Mouse (Mus musculus) heart, embryonic 11.5 days (tissue): ENCODE measurements around the gene Trex1. TPM values are rescaled to one million over a fixed set of nuclear protein-coding genes. Genes with fewer than 3 reads are reported as not detected.

Experiments used
- ATAC-seq: fragments of 200-750 bp; cut with Nextera tagmentation; replicated peaks from 2 replicates; pipeline ENCODE4 v1.8.0; 2017; ENCODE audit warnings: moderate library complexity; ENCODE audit not compliant: insufficient number of reproducible peaks, low FRiP score, low TSS enrichment
- H3K27ac ChIP-seq: fragments of 300-500 bp; sonication (generic); 2 replicates; pipeline ENCODE4 v1.5.1; 2014; ENCODE audit warnings: mild to moderate bottlenecking, low read depth, low read length
- H3K27me3 ChIP-seq: fragments of 300-500 bp; sonication (generic); 2 replicates; pipeline ENCODE4 v1.6.1; 2014; ENCODE audit warnings: mild to moderate bottlenecking, low read length, mixed read lengths; ENCODE audit not compliant: control insufficient read depth, insufficient read depth
- H3K36me3 ChIP-seq: fragments of 300-500 bp; sonication (generic); 2 replicates; pipeline ENCODE4 v1.6.1; 2014; ENCODE audit warnings: mild to moderate bottlenecking, low read length, moderate library complexity, mixed read lengths; ENCODE audit not compliant: control insufficient read depth, insufficient read depth
- H3K4me1 ChIP-seq: fragments of 300-500 bp; sonication (generic); 2 replicates; pipeline ENCODE4 v1.6.1; 2014; ENCODE audit warnings: low read length; ENCODE audit not compliant: control insufficient read depth, insufficient read depth
- H3K4me2 ChIP-seq: fragments of 300-500 bp; sonication (generic); 2 replicates; pipeline ENCODE4 v1.6.1; 2014; ENCODE audit warnings: mild to moderate bottlenecking, moderate library complexity
- H3K4me3 ChIP-seq: fragments of 300-500 bp; sonication (generic); 2 replicates; pipeline ENCODE4 v1.5.1; 2014; ENCODE audit warnings: low read depth, low read length
- H3K9ac ChIP-seq: fragments of 300-500 bp; sonication (generic); 2 replicates; pipeline ENCODE4 v1.6.1; 2014; ENCODE audit warnings: mild to moderate bottlenecking, low read depth, low read length, moderate library complexity
- H3K9me3 ChIP-seq: fragments of 300-500 bp; sonication (generic); replicated peaks from 2 replicates; pipeline ENCODE4 v1.6.1; 2016; ENCODE audit warnings: low read length; ENCODE audit not compliant: control insufficient read depth
- WGBS: fragments of 180-500 bp; shearing (Covaris S2); extraction: QIAGEN DNeasy Blood & Tissue Kit; methylation state at CpG from one replicate; pipeline ENCODE4 v1.1.7; 2014; ENCODE audit not compliant: insufficient replicate concordance; 5-methylcytosine and 5-hydroxymethylcytosine counted together
- polyA plus RNA-seq: library from polyadenylated mRNA; unstranded; fragments of >200 nt; fragmentation: Nextera tagmentation; extraction: Ambion mirVana; gene quantifications from 2 replicates; pipeline ENCODE4 v1.2.1, GENCODE M21; 2014

Trex1 gene
- 5.7 and 7.0 TPM in 2 replicates for polyA plus RNA-seq

DNA sequence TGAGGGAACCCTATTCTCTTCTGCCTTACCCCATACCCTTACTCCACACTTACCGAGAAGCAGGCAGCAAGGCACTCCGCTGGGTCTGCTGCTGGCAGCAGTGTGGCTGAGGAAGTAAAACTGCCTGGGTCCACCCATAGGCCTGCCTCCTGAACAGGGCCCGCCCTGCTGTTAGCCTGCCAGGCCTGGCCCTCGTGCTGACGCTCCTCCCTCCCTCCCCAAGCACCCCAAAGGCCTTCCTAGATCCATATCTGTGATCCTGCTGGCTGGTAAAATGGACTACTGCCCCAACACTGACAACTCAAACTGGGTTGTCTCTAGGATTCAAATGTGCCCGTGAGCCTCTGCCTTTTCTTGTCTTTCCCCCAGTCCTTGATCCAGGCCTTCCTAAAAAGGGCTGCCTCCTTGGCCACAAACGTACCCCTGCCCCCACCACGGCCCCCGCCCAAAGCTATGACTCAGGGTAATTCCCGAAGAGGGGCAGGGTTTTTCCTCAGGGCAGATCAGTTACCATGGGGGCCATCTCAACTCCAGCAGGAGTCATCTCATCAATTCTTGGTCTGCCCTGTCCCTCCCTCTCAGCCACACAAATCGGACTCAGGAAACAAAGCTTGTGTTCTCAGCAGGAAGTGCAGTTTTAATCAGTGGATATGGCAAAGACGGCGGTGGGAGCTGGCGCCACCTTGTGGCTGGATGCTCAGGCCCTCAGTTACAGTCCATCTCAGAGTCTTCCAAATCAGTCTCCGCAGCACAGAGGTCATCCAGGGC is at the start of gene Trex1:
Gene Trex1, minus strand, starts transcription at position 599 of the 768 bp plus-strand sequence.
- H3K9ac ChIP-seq = peak within 1 kb of the TSS; percentile 53
- H3K36me3 ChIP-seq = peaks cover 23% of the 10 kb centered on the region
- peak within 1 kb of the TSS; percentile 67 for H3K4me2 ChIP-seq
- H3K4me1 ChIP-seq = peaks cover 20% of the 10 kb centered on the region
- H3K27ac ChIP-seq = peak within 1 kb of the TSS; percentile 81
- WGBS = 14% methylated on average over 15 of the region's 15 CpGs
- peak; percentile 86 for ATAC-seq
- H3K4me3 ChIP-seq = peak within 1 kb of the TSS; percentile 38
- H3K27me3 ChIP-seq = no peaks in the 10 kb centered on the region
- no peaks in the 10 kb centered on the region for H3K9me3 ChIP-seq

DNA sequence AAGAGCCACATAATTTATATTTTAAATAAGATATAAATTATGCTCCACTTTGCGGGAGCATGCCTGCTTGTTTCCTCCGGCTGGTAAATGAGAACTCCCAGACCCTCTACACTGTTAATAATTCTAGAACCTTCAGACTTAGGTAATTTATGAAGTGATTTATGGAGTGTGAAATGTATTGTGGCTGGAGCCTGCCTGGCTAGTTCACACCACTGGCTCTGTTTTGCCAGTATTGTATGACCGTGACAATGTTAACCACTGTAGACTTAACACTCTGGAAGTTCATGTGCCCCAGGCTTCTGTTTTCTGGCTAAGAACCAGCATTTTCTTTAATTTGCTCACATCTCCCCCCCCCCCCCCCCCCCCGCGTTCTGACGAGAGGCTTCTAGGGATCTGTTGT is 47.8 kb upstream of the Trex1 start:
- H3K36me3 ChIP-seq = peaks cover 39% of the 10 kb centered on the region
- WGBS = 74% methylated on average over 5 of the region's 6 CpGs
- no peak for ATAC-seq
- no peaks in the 10 kb centered on the region for H3K27me3 ChIP-seq
- peaks cover 10% of the 10 kb centered on the region for H3K4me1 ChIP-seq
- H3K9me3 ChIP-seq = no peaks in the 10 kb centered on the region
- no peak overlapping the region for H3K4me2 ChIP-seq
- no peak overlapping the region for H3K4me3 ChIP-seq
- H3K27ac ChIP-seq = no peak overlapping the region
- H3K9ac ChIP-seq = no peak overlapping the region

DNA sequence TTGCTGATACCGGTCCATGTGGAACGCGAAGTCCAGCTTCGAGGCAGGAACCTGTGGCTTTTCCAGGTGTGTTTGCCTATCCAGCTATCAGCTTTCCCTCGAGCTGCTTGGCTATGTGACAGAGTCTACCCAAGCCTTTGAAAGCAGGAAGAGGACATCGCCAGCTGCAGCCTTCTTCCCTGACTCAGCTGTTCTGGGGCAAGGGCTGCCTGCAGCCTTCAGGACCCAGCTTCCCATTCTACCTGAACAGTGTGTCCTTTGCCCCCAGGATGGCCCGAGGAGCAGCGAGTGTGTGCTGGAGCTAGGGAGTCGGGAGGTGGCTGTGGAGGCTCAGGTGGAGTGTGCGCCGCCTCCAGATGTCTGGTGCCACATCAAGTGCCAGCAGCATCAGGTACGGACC is 46.1 kb upstream of the Trex1 start:
- Histone ChIP-seq H3K9me3 (no peaks in the 10 kb centered on the region), H3K36me3 (peaks cover 34% of the 10 kb centered on the region), H3K4me2 (no peak overlapping the region), H3K9ac (no peak overlapping the region), H3K4me3 (no peak overlapping the region), H3K4me1 (peaks cover 10% of the 10 kb centered on the region), H3K27me3 (no peaks in the 10 kb centered on the region), H3K27ac (no peak overlapping the region)
- 89% methylated on average over 12 of the region's 12 CpGs for WGBS
- ATAC-seq = no peak

DNA sequence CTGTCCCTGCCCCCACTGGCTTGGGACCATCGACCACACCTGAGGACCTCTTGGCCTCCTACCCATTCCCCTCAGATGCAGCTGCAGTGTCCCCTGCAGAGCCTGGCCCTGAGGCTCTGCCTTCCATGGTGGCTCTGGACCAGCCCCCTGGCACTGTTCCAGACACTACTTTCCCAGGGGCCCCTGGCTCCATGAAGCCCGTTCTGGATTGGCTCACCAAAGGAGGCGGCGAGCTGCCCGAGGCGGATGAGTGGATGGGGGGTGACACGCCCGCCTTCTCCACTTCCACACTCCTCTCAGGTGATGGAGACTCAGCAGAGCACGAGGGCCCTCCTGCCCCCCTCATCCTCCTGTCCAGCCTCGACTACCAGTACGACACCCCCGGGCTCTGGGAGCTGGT is 45.5 kb upstream of the Trex1 start:
- ATAC-seq = no peak
- Histone ChIP-seq H3K27ac (no peak overlapping the region), H3K4me2 (no peak overlapping the region), H3K9me3 (no peaks in the 10 kb centered on the region), H3K4me1 (peaks cover 10% of the 10 kb centered on the region), H3K4me3 (no peak overlapping the region), H3K36me3 (peaks cover 32% of the 10 kb centered on the region), H3K27me3 (no peaks in the 10 kb centered on the region), H3K9ac (no peak overlapping the region)
- 76% methylated on average over 12 of the region's 12 CpGs for WGBS

DNA sequence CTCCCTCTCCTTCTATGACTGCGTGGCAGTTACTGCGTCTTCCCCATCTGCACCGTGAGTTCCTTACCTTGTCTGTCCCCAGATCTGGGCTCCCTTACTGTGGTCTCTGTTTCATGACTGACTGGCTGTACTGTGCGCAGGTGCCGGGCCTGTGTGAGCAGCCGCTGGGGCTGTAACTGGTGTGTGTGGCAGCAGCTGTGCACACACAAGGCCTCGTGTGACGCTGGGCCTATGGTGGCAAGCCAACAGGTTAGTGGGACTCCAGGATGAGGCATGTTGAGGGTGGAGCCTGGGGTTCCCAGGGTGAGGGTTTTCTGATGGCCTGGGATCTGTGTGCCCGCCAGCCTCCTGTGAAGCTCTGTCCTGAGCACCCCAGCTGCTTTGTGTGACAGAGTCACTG is 44.5 kb upstream of the Trex1 start:
- no peak overlapping the region for H3K27ac ChIP-seq
- no peaks in the 10 kb centered on the region for H3K9me3 ChIP-seq
- H3K36me3 ChIP-seq = peaks cover 25% of the 10 kb centered on the region
- H3K9ac ChIP-seq = no peak overlapping the region
- 90% methylated on average over 9 of the region's 9 CpGs for WGBS
- H3K4me3 ChIP-seq = no peak overlapping the region
- H3K27me3 ChIP-seq = no peaks in the 10 kb centered on the region
- ATAC-seq = no peak
- H3K4me1 ChIP-seq = peaks cover 18% of the 10 kb centered on the region
- no peak overlapping the region for H3K4me2 ChIP-seq

DNA sequence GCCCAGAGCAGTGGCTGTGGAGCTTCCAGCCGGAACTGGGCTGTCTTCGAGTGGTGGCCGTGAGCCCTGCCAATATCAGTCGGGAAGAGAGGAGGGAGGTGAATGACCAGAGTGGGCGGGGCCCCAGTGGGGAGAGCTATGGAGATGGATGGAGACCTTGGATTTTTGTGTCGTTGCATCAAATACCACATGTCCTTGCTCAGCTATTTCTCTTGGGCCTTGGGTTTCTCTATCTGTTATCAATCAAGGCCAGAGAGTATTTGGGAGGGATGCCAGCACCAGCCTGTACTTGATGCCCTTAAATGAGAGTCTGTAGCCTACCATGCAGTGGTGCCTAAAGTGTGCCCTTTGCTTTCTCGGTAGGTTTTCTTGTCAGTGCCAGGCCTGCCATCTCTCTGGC is 43.7 kb upstream of the Trex1 start:
- no peaks in the 10 kb centered on the region for H3K9me3 ChIP-seq
- H3K4me3 ChIP-seq = no peak overlapping the region
- H3K36me3 ChIP-seq = peaks cover 19% of the 10 kb centered on the region
- 65% methylated on average over 7 of the region's 7 CpGs for WGBS
- no peak for ATAC-seq
- peaks cover 26% of the 10 kb centered on the region for H3K4me1 ChIP-seq
- H3K27me3 ChIP-seq = no peaks in the 10 kb centered on the region
- no peak overlapping the region for H3K27ac ChIP-seq
- H3K9ac ChIP-seq = no peak overlapping the region
- no peak overlapping the region for H3K4me2 ChIP-seq

DNA sequence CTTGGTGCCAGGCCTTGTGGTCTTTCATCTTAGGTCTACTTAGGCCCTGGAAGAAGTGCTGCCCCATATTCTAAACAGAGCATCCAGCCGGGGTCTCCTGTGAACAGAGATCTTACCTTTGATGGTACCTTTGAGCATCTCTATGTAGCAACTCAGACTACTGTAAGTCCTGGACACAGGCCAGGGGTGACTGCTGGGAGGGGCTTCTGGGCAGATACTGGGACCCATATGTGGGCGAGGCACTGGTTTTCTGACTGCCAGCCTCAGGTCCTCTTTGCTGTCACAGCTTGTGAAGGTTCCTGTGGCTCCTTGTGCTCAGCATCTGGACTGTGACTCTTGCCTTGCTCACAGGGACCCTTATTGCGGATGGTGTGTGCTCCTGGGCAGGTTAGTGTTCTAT is 43.0 kb upstream of the Trex1 start:
- H3K9ac ChIP-seq = no peak overlapping the region
- H3K27me3 ChIP-seq = no peaks in the 10 kb centered on the region
- H3K4me1 ChIP-seq = peaks cover 33% of the 10 kb centered on the region
- no peak overlapping the region for H3K4me2 ChIP-seq
- 84% methylated on average over 3 of the region's 3 CpGs for WGBS
- no peak overlapping the region for H3K4me3 ChIP-seq
- no peak for ATAC-seq
- peaks cover 19% of the 10 kb centered on the region for H3K36me3 ChIP-seq
- no peak overlapping the region for H3K27ac ChIP-seq
- H3K9me3 ChIP-seq = no peaks in the 10 kb centered on the region

DNA sequence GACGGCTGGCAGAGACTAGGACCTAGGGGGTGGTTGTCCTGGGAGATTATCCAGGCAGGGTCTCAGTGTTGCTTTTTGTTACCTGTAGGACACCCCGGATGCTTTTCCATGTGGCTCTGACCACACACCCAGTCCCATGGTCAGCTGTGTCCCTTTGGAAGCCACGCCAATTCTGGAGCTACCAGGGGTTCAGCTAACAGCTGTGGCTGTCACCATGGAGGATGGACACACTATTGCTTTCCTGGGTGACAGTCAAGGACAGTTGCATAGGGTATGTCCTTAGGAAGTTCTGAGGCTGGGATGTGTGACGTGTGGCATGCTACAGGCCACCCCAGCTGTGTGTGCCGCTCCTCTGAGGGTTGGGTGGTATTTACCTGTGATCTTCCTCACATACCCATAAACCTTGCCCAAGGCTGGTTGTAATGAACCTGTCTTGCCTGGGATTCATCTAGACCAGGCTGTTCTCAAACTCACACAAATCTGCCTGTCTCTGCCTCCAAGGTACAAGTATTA is 42.5 kb upstream of the Trex1 start:
- Histone ChIP-seq H3K36me3 (peaks cover 19% of the 10 kb centered on the region), H3K9ac (no peak overlapping the region), H3K9me3 (no peaks in the 10 kb centered on the region), H3K4me3 (no peak overlapping the region), H3K27ac (no peak overlapping the region), H3K4me1 (peaks cover 39% of the 10 kb centered on the region), H3K27me3 (no peaks in the 10 kb centered on the region), H3K4me2 (no peak overlapping the region)
- no peak for ATAC-seq
- WGBS = 79% methylated on average over 5 of the region's 5 CpGs
